Mouse (Mus musculus) v-Abl transformed pro-B cells (cell line): ENCODE results near the gene Cdk5rap2.

Experiments
- in situ Hi-C, 2 experiments: fragments of 400-800 bp; cut with MboI; formaldehyde crosslinking; loops; one replicate each; pipeline ENCODE4 v1.15.1; 2025; ENCODE audit not compliant: unreplicated experiment in 2 of 2

The Cdk5rap2 gene

DNA sequence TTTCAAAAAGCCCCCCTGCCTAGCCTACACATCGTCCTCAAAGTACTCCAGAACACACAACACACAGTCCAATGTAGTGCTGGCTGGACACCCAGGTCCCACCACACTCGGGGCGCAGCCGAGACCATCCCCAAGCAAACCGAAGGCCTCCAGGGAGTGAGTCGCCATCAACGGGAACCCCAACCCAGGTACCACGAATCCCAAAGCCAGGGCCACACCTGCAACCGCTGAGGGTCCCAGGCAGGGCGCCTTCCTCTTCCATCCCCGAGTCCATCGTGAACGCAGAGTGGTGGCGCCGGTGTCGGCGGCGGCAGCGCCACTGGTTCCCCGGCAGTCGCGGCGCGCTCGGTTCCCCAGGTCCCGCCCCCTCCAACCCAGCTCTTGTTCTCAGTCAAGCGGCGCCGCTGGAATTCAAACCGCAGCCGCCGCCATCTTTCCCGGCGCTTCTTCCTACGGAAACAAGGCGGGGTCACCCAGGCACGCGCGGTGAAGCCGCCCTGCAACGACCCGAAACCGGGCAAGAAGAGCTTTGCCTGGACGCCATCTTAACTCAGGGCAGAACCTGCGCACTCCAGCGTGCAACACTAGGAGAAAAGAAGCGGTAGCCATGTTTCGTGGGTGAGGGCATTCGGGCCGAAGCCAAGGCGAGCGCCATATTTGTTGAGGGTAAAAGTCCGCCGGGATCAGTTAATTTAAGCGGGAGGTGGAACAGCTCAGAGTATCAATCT, at the start of gene Cdk5rap2:
TSS of gene Cdk5rap2 (minus strand) at position 450 of the 728 bp plus-strand sequence.
- in situ Hi-C loops = loop anchor here (25.0 kb wide), 1 partner anchor 1802 kb away; the partner anchor contains the start of gene Tle1 (in 2 of the 2)

DNA sequence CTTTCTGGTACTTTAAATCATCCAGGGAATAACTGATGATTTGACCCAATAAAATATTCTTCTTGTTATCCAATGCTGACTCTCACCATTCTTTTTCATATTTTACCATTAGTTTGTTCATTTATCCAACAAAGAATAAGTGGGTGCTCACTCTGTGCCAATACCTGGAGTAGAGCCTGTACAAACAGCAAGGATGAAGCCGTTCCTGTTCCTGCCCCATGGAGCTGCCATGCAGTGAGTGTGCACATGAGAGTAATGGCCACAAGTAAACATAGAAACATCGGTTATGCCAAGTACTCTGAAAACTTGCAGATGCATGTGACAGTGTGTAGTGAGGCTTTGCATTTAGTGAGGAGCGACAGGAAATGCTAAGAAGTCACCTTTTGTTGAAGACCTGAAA, 41.9 kb upstream of the Cdk5rap2 start:
- in situ Hi-C loops = loop anchor here in 1 of 2 experiments (5.0 kb wide), 1 partner anchor 145 kb away; no protein-coding TSS in a partner anchor

DNA sequence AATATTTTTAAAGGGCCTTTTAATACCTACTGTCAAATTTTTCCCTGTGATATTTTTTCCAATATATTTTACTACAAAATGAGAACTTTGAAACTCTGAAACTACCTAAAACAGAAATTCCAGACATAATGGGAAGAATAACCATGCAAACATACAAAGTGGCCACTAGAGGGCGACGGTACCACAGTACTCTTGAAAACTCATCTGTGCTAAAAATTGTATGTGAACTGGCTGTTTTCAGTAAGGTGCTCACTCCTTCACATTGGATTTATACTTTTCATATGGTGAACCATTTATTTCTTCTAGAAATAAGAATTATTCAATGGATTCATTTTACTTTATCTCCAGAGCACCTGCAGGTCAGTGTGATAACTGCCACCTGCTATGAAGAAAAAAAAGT, 41.5 kb upstream of the Cdk5rap2 start:
- in situ Hi-C loops = loop anchor here in 1 of 2 experiments (5.0 kb wide), 1 partner anchor 146 kb away; no protein-coding TSS in a partner anchor

DNA sequence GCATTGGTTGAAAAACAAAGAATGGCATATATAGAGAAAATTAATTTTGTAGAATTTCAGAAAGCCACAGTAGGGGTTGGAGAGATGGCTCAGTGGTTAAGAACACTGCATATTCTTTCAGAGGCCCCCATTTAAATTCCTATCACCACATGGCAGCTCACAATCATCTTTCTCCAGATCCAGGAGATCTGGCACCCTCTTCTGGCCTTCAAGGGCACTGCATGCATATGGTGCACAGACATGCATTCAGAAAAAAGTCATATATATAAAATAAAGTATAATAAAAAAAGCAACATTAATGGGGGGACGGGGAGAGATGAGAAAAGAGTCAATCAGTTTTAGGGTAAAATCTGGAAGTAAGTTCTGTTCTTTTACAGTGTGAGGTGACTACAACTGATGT, 39.4 kb upstream of the Cdk5rap2 start:
- in situ Hi-C loops = loop anchor here in 1 of 2 experiments (5.0 kb wide), 1 partner anchor 148 kb away; no protein-coding TSS in a partner anchor

DNA sequence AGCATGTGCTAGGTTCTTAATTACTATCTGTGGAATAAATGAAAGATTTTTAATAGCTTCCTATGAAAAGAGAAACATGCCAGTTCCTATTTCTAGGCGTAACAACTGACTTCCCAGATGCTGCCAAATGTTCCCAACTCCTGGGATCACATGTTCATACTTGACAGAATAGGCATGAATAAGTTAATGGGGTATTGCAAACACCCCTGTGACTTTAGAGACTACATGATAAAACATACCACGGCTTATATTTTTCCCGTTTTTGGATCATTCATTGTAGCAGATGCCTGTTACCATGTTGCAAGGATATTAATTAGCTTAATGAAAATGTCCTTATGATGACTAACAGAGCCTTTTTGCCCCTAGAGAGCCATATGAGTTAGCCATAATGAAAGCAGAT, 36.5 kb upstream of the Cdk5rap2 start:
- in situ Hi-C loops = no loop called here

DNA sequence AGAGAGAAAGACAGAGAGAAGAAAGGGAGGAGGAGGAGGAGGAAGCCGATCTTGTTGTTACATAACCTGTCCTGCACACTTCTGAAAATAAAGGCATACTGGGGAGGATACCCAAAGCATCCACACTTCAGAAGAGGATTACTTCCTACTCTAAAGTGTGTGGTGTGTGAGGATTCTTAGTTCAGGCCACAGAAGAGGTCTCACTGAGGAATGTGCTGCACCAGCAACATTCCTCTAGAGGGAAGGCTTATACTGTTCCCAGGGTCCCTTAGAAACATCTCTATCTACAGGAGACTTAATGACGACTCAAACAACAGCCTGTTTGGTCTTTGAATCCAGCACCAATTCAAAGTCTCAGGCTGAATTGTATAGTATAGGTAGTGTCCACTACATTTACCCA, 10.0 kb upstream of the Cdk5rap2 start:
- in situ Hi-C loops = loop anchor here (25.0 kb wide), 1 partner anchor 1792 kb away; the partner anchor contains the start of gene Tle1 (in 2 of the 2)

DNA sequence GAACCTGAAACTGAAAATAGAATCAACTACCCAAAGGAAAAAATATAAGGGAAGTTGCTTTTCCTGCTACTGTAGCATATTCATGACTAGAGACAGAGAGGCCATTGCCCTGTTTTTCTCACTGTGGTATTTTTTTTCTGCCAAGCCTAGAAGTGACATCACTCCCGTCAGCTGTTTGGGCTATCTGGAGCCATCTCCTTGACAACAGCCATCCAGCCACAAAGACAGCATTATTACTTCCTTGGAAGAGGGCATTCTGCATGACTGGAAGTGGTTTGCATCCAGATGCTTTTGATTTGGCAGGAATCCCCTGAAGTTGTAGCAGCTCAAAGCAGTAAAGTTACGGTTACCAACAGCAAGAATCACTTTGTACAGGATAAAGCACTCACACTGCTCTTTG, 1.9 kb upstream of the Cdk5rap2 start:
- in situ Hi-C loops = loop anchor here (25.0 kb wide), 1 partner anchor 1800 kb away; the partner anchor contains the start of gene Tle1 (in 2 of the 2)

DNA sequence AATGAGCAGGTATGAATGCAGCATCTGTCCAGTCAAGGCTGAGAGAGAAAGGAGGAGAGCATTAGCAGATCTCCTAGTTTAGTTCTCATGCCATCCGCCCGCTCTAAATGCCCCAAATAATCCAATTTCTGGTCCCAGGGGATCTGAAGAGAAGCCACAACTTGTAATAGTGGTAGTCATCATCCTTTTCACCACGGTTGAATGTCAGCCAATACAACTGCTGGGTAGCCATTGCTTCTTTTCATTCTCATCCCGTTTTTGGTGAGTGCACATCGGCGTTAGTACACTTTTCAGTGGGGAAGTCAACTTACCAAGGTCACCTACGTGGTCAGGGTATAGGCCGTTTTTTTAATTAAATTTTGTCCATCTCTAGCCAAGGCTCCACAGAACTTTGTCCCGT, 787 bp downstream of the Cdk5rap2 start:
- in situ Hi-C loops = loop anchor here (25.0 kb wide), 1 partner anchor 1803 kb away; the partner anchor contains the start of gene Tle1 (in 2 of the 2)

DNA sequence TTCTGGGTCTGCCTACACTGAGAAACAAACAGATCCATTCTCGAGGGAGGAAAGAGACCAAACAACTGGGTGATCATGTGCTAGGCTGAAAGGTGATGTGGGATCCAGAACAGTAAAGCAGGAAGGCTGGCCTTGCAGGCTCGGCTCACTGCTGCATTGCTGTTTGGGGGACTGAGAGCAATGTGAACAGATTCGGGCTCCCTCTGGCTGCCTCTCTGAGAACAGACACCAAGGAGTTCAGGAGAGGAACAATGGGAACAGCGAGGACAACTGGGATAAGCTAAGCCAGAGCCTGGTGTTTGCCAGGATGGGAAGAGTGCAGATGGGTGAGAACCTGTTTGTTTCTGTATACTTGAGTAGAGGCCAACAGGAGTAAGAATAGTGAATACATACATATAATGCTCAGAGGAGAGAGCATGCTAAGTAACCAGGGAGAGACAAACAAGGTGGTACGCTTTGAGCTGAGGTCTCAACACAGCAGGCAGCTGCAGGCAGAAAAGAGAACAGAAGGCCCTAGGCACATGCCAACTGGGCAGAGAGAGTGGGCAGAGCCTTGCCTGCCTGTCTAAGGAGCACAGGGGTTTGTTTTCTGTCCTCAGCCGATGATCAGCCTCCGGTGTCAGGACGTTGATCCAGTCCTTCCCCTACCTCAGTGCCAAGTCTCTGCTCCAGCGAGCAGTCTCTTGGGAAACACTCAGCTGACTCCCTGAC, 8.0 kb downstream of the Cdk5rap2 start:
- in situ Hi-C loops = loop anchor here (25.0 kb wide), 1 partner anchor 1810 kb away; the partner anchor contains the start of gene Tle1 (in 2 of the 2)

DNA sequence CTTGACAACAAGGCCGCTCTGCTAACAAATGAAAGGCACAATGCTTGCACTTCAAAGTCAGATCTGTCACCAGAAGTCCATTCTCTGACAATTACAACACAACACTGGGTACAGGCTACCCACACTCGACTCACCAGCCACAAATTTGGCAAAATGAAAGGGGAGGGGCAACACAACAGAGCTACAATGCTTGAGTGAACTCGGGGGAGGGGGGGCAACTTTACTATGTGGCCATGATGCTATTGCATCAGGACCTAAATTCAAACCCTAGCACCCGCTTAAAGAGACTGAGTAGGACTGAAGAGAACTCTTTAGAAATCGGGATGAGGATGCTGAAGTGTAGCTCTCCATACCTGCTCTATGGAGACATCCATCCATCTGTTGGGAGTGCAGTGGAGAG, 10.8 kb downstream of the Cdk5rap2 start:
- in situ Hi-C loops = no loop called here

DNA sequence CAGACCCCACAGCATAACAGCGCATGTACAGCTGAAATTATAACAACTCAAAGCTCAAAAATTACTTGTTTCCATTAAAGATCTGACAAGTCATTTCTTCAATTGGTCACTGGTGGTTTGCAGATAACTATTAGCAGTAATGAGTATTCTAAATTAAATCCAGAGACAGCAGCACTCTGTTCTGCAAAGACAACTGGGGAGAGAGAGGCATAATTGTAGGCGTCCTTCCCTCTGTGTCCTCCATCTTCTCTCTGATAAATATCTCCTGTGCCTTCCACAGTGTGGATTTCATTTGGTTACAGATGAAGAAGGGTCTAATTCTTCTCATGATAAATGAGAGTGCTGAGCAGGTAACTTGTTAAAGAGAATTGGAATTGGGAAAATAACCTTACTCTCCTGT, 11.2 kb downstream of the Cdk5rap2 start:
- in situ Hi-C loops = no loop called here

DNA sequence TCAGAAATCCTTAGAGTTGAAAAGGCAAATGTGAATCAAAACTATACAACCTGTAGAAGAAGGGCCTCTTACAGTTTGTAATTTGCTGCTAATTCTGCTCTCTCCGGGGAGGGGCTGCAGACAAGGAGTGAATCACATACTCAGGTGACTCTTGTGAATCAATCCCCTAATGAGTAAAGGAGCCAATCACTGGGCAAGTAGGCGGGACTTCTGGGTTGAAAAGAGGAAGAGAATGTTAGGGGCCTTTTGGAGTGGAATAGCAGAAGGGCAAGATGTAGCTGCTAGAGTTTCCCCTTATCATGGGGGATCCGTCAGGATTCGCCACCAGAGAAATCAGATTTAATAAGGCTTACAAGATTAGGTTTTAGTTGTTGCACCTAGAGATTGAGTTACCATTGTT, 12.2 kb downstream of the Cdk5rap2 start:
- in situ Hi-C loops = no loop called here

DNA sequence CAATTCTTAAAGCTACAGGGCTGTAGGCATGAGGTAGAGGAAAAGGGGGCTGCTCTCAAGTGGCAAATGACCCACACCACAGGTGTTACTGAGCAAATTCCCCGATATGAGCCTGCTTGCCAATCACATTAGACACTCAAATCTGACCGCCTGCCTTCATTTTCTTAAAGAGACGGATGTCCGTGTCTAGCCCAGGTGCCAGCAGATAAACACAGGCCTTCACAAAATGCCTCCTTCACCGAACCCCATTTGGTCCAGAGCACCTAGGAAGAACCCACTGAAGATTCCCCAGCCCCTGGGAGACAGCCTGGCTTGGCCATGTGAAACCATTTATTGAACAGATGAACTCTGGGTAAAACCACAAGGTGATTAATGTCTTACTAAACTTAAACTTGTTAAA, 13.5 kb downstream of the Cdk5rap2 start:
- in situ Hi-C loops = no loop called here

DNA sequence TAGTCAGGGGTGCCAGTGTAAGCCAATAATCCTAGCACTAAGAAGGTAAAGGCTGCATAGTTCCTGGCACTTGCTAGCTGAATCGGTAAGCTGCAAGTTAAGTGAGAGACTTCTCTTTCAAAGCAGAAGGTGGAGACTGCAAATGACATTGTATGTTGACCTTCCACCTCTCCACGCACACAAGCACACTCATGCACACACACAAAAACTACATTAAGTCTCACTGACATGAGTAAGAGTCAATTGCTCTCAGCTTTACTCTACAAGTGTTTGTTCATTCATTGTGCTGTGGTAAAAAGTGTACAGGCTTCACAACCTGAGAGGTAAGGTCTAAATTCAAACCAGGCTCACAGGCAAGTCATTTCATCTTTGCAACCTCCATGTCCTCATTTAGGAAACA, 15.5 kb downstream of the Cdk5rap2 start:
- in situ Hi-C loops = no loop called here

DNA sequence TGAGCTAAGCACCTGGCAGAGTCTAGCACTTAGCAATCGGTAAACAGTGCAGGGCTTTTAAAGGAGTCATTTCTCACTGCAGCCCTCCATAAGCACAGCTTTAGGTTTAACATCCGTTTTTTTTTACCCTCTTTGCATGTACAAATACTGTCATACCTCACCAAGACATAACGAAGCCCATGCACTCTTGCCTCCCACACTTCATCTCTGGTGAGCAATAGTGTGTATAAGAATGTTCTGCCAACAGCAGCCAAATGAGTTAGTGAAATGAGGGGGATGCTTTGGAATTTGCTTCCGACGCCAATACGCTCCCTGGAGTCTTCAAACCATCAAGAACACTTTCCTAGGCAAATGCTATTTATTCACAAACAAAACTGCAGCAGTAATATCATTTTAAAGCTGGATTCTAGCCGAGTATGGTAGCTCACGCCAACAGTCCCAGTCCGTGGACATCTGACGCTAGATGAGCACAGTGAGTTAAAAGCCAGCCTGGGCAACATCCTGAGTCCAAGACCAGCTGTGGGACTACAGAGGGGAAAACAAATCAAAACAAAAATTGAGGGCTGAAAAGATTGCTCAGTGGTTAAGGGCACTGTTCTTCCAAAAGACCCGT, 18.4 kb downstream of the Cdk5rap2 start:
- in situ Hi-C loops = no loop called here

DNA sequence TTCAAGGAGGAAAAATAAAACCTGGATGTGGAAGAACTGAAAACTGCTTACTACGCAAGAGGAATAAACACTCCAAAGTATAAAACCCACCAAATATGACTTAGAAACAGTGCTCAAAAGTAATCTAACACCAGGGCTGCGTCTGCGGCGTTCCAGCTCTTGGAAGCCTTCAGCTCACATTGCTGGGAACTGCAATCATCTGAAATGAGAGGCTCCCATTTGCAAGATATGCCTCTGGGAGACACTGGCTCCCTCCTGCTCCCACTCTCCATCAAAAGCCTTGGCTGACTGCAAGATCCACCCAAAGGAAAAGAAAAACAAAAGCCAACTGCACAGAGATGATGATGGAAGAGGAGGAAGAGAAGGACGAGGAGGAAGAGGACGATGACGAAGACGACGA, 19.2 kb downstream of the Cdk5rap2 start:
- in situ Hi-C loops = no loop called here

DNA sequence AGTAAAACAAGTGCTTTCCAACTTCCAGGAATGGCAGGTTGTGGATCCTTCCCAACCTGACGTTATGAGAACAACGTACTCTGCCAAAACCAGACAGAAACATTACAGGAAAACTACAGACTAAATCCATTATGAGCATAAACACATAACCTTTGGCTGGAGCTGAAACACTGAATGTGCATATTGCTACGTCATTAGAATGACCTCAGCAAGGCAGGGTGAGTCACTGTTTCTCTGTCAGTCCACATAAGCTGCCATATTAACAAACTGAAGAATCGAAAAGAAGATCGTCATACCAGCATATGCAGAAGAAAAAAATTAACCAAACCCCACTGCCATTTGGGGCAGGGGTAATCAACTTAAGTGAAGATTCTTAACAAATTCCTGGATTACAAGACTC, 24.0 kb downstream of the Cdk5rap2 start:
- in situ Hi-C loops = no loop called here

DNA sequence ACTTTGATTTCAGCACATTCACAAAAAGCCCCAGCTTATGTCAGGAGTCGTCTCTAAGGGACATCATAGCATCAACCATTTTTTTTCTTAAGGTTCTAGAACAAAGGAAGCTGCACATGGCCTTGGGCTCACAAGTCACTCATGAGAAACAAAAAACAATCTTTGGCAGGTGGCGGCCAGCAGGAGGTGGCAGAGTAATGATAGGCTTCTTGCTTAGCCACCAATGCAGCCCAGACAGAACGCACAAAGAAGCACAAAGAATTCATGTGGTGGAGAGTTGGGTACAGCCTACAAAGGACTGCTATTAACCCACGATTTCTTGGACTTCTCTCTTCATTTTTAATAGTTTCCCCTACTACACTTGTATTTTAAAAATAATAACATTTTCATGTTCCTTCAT, 32.9 kb downstream of the Cdk5rap2 start:
- in situ Hi-C loops = no loop called here

DNA sequence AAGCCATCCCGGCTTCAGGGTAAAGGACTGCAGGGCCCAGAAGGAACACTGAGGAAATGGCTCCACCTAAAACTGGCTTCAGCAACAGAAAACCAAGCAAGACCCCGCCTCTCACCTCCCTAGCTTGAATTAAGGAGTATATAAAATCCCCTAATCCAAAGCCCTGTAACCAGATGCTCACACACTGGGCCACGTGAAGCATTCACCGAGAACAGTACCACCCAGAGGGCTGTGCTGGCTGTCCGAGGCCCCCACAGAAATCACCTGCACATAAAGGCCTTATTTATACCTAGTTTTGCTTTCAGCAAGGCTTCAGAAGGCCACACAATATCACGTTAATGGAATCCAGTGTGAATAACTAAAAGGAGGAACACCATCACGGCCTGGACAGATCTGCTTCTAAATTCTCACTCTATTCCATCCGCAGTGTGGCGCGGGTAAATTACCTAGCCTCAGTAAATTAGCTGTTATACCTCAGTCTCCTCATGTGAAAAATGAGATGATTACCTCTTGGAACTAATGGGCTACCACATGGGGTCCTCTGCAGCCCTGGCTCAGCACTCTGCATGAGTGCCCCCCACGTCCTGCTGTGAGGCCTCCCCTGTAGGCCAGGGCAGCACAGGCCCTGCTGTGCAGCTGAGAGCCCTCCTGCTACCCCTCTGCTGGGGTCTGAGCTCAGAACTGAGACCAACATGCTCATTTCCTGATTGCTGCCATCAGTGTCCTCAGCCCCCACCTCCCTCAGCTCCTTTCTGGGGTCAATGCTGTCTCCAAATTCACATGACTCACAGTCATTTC, 45.0 kb downstream of the Cdk5rap2 start:
- in situ Hi-C loops = no loop called here

DNA sequence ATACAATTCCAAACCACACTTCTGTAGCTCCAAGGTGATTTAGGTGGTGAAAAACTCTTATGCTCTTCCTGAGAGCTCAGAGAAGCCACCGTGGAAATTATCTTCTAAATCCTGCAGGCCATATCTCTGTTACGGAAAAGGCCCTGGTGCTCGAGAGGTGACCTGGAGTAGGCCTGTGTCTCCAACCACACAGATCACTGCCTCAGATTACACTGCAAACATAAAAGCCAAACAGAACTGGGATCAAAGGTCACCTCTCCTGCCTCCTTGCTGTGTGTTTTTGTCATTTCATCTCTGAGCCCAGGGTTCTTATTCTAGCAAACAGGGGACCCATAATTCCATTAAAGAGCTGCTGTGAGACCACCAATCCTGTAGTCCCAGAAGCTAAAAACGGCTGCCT, 48.9 kb downstream of the Cdk5rap2 start:
- in situ Hi-C loops = no loop called here
